Mouse (Mus musculus): ENCODE data around the gene Lst1. TPM values are rescaled to one million over a fixed set of nuclear protein-coding genes. Genes with fewer than 3 reads are reported as not detected.

The Lst1 gene
- polyA plus RNA-seq (2012; rRNA removed), result 7.8 and 12.4 TPM in 2 replicates

DNA sequence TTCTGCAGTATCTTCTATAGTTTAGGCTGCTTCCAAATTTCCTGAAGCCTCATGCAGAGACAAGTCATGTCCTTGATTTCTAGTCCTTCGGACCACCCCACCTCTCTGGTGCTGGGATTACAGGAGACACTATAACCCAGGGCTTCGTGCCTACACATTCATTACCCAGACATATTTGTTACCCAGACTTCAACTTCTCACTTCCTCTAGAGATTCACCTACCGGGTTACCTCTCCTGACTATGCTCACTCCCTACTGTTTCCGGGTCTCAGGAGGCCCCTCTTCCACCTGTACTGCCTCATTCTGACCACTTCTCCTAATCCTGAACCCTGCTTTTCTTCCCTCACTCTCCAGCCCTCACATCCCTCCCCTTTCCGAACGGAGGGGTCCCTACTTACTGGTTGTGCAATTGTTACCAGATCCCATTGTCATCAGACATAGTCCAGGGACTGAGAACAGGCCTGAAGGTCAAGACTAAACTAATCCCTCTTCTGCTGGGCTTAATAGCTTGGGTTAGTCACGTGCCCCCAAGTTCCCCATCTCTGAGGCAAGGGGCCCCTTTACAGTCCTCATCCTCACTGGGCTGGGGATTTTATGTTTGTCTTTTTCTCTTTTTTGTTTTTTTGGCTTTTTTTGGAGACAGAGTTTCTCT is at the start of gene Lst1:
Lst1 (minus strand) TSS at position 481 of the 652 bp plus-strand sequence.

GRCm38 (mm10) chr17:35235614-35236389 is 47.6 kb upstream of the Lst1 start, which contains the start of gene Nfkbil1:
Gene Nfkbil1 (minus strand): TSS chr17:35235792.

DNA sequence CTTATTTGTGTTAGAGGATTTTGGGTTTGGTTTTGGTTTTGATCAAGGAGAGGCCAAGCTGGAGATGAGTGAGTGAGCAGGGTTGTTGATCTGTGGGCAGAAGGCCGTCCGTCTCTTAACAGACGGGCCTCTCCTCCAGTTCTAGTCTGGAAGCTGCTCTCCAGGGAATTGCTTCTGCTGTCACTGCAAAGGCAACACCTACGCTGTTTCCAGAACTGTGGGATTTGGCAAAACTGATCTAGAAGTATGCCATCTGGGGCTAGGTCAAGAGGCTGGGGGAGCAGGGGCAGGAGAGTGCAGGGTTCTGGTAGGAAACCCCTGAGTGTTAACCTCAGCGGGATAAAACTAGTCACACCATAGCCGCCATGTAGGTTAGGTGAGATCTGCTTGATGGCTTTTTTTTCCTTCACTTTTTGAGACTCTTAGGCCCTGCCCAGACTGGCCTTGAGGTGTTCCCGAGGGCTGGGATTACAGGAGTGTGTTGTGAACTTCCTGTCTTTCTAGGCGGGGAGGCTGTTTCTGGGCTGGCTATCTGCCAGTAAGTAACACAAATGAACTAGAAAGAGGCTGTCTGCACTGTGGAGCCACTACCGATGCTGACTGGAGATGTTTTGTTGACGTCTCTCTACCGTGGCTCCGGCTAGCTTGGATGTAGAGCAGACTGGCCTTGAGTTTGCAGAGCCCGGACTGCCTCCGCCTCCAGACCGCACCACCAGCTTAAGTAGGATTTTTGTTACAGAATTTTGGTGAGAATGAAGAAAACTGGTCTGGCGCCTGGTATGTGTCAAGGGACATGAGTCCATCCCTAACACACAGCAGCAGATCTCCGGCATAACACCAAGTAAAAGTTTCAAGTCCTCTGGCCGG is 45.1 kb upstream of the Lst1 start, which contains the start of gene Atp6v1g2:
Atp6v1g2 (plus strand) TSS at position 547 of the 867 bp plus-strand sequence.

GRCm38 (mm10) chr17:35220156-35220952 is 32.1 kb upstream of the Lst1 start, which contains the start of gene Gm16181:
Gene Gm16181 (plus strand): TSS chr17:35220834.

DNA sequence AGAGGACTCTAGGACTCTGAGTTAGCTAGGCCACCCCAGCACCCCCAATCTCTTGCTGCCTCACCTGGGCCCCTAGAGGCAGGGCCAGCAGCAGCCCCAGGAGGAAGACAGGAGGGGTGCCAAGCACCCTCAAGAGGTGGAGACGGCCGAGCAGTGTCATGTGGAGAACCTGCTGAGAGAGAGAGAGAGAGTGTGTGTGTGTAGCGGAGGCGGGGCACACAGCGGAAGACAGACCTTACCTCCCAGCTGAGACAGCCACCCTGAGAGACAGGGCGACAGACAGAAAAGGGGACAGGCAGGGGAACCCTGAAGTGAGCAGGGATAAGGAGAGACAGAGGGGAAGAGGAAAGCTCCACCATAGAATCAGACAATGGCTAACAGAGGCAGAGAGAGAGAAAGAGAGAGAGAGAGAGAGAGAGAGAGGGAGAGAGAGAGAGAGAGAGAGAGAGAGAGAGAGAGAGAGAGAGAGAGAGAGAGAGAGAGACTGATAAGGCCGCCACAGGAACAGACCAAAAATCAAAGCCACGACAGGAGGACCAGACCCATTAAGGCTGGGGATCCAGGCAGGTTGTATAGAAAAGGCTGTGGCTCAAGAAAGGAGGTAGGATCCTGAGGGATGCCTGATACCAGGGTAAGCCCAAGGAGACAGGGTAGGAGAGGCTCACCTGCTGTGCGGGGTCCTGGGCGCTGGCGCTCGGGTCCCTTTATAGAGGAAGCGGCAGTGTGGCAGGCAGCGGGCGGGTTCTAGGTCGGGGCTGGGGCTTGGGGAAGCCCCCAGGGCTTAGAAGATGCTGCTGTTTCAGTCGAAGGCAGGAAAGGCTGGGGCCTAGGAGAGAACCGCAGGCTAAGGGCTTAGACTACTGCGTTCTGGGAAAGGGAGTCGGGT is 16.5 kb upstream of the Lst1 start, which contains the start of gene Lta:
Lta (minus strand) TSS at position 858 of the 886 bp plus-strand sequence.

GRCm38 (mm10) chr17:35201787-35202186 is 13.5 kb upstream of the Lst1 start, which contains the start of gene Tnf:
Gene Tnf (minus strand): TSS chr17:35202007.

GRCm38 (mm10) chr17:35193881-35194843 is 5.9 kb upstream of the Lst1 start, which contains the start of gene Ltb:
Gene Ltb (plus strand): TSS chr17:35194439.

GRCm38 (mm10) chr17:35175968-35176367 is 12.3 kb downstream of the Lst1 start, which contains the start of gene Aif1:
Gene Aif1 (minus strand): TSS chr17:35176068.

DNA sequence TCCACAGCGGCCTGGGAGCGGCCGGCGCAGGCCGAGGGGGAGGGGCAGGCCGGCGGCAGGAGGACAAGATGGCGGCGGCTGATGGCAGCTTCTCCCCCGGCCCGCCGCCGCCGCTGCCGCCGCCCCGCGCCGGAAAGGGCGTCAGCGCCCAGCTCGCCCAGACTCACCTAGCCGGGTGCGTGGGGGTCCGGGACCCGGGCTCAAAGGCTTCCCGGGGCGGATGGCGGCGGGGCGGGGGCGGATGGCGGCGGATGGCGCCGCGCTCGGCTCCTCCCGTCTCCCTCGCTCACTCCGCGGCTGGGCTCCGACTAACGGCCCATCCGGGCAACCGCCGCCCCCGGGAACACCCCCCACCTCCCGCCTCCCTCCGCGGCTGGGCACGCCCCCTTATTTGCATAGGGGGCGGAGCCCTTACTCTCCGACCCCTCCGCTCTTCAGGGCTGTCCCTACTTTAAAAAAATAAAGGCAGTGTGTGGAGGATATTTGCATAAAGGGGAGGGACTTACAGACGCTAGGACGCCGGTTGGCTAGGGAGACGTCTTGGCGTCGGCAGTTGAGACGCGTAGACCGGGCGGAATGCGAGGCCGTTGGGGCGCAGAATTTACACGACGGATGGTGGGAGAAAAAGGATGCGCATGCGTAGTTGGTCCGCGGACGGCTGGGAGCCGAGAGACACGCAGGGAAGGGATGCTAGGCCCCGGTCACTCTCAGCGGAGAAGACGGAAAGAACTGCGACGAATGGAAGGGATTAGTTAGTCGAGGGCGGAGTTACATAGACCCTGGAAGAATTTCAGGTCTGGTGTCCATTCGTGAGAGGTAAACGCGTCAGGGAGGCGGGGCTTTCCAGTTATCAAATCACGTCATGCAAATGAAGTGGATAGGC is 23.4 kb downstream of the Lst1 start, which contains the start of gene Prrc2a:
Prrc2a (minus strand) TSS at position 330 of the 883 bp plus-strand sequence.

Other genes with a start within 250 kb of the Lst1 start
- gene Hspa1b, start 229.2 kb downstream of the Lst1 start, polyA plus RNA-seq (2012; rRNA removed), result 3.0 and 3.4 TPM in 2 replicates
- not detected in 2 replicates for gene Gm20481, start 218.5 kb downstream of the Lst1 start, polyA plus RNA-seq (2012; rRNA removed)
- gene Hspa1a, start 216.3 kb downstream of the Lst1 start, polyA plus RNA-seq (2012; rRNA removed), result 1.4 and 2.2 TPM in 2 replicates
- 0.22 and 0.31 TPM in 2 replicates for gene Hspa1l, start 215.7 kb downstream of the Lst1 start, polyA plus RNA-seq (2012; rRNA removed)
- gene Lsm2, start 206.6 kb downstream of the Lst1 start, polyA plus RNA-seq (2012; rRNA removed), result 98.3 and 206 TPM in 2 replicates
- 127 and 135 TPM in 2 replicates for gene Vars, start 187.5 kb downstream of the Lst1 start, polyA plus RNA-seq (2012; rRNA removed)
- 0.60 and 0.76 TPM in 2 replicates for gene Vwa7, start 171.9 kb downstream of the Lst1 start, polyA plus RNA-seq (2012; rRNA removed)
- gene Sapcd1, start 160.4 kb downstream of the Lst1 start, polyA plus RNA-seq (2012; rRNA removed), result 6.4 and 8.8 TPM in 2 replicates
- gene Msh5, start 141.7 kb downstream of the Lst1 start, polyA plus RNA-seq (2012; rRNA removed), result 6.7 and 11.0 TPM in 2 replicates
- 122 and 142 TPM in 2 replicates for gene Clic1, start 138.5 kb downstream of the Lst1 start, polyA plus RNA-seq (2012; rRNA removed)
- 392 and 957 TPM in 2 replicates for gene Ddah2, start 129.4 kb downstream of the Lst1 start, polyA plus RNA-seq (2012; rRNA removed)
- gene Ly6g6c, start 123.1 kb downstream of the Lst1 start, polyA plus RNA-seq (2012; rRNA removed), result 0.19 and 0.28 TPM in 2 replicates
- 0.67 and 0.88 TPM in 2 replicates for gene Mpig6b, start 122.3 kb downstream of the Lst1 start, polyA plus RNA-seq (2012; rRNA removed)
- gene Ly6g6e, start 111.5 kb downstream of the Lst1 start, polyA plus RNA-seq (2012; rRNA removed), result 0.18 and 0.29 TPM in 2 replicates
- 2.5 and 3.0 TPM in 2 replicates for gene Ly6g6d, start 110.4 kb downstream of the Lst1 start, polyA plus RNA-seq (2012; rRNA removed)
- 0.83 and 1.1 TPM in 2 replicates for gene Ly6g6f, start 102.8 kb downstream of the Lst1 start, polyA plus RNA-seq (2012; rRNA removed)
- 39.3 and 52.2 TPM in 2 replicates for gene Abhd16a, start 99.2 kb downstream of the Lst1 start, polyA plus RNA-seq (2012; rRNA removed)
- gene Ly6g5c, start 80.2 kb downstream of the Lst1 start, polyA plus RNA-seq (2012; rRNA removed), result not detected in 2 replicates
- 1.1 and 2.1 TPM in 2 replicates for gene Ly6g5b, start 73.0 kb downstream of the Lst1 start, polyA plus RNA-seq (2012; rRNA removed)
- gene Gpank1, start 67.0 kb downstream of the Lst1 start, polyA plus RNA-seq (2012; rRNA removed), result 19.6 and 31.0 TPM in 2 replicates
- 156 and 178 TPM in 2 replicates for gene Csnk2b, start 66.4 kb downstream of the Lst1 start, polyA plus RNA-seq (2012; rRNA removed)
- 5.3 and 13.0 TPM in 2 replicates for gene D17H6S53E, start 62.1 kb downstream of the Lst1 start, polyA plus RNA-seq (2012; rRNA removed)
- gene Apom, start 56.4 kb downstream of the Lst1 start, polyA plus RNA-seq (2012; rRNA removed), result 10.2 and 22.4 TPM in 2 replicates
- gene Bag6, start 53.3 kb downstream of the Lst1 start, polyA plus RNA-seq (2012; rRNA removed), result 201 and 247 TPM in 2 replicates
- 320 and 416 TPM in 2 replicates for gene Prrc2a, start 23.5 kb downstream of the Lst1 start, polyA plus RNA-seq (2012; rRNA removed)
- 3.3 and 4.8 TPM in 2 replicates for gene Aif1, start 12.4 kb downstream of the Lst1 start, polyA plus RNA-seq (2012; rRNA removed)
- gene Ltb, start 6.0 kb upstream of the Lst1 start, polyA plus RNA-seq (2012; rRNA removed), result 0.25 and 0.34 TPM in 2 replicates
- 0.07 and 0.09 TPM in 2 replicates for gene Tnf, start 13.6 kb upstream of the Lst1 start, polyA plus RNA-seq (2012; rRNA removed)
- gene Lta, start 16.9 kb upstream of the Lst1 start, polyA plus RNA-seq (2012; rRNA removed), result 0.04 and 0.07 TPM in 2 replicates
- not detected in 2 replicates for gene Gm16181, start 32.4 kb upstream of the Lst1 start, polyA plus RNA-seq (2012; rRNA removed)
- gene Atp6v1g2, start 45.2 kb upstream of the Lst1 start, polyA plus RNA-seq (2012; rRNA removed), result 17.3 and 17.7 TPM in 2 replicates
- gene Nfkbil1, start 47.4 kb upstream of the Lst1 start, polyA plus RNA-seq (2012; rRNA removed), result 12.8 and 19.3 TPM in 2 replicates
- gene Ddx39b, start 53.3 kb upstream of the Lst1 start, polyA plus RNA-seq (2012; rRNA removed), result 967 and 1,050 TPM in 2 replicates
- gene H2-D1, start 74.3 kb upstream of the Lst1 start, polyA plus RNA-seq (2012; rRNA removed), result 19.9 and 27.4 TPM in 2 replicates
- 0.04 and 0.06 TPM in 2 replicates for gene H2-Q1, start 132.0 kb upstream of the Lst1 start, polyA plus RNA-seq (2012; rRNA removed)
- gene H2-Q2, start 153.8 kb upstream of the Lst1 start, polyA plus RNA-seq (2012; rRNA removed), result 0.43 and 1.0 TPM in 2 replicates
- gene H2-Q4, start 191.2 kb upstream of the Lst1 start, polyA plus RNA-seq (2012; rRNA removed), result 9.9 and 11.3 TPM in 2 replicates
- 1.5 and 2.1 TPM in 2 replicates for gene H2-Q6, start 236.4 kb upstream of the Lst1 start, polyA plus RNA-seq (2012; rRNA removed)